Mouse (Mus musculus) lung, postnatal 0 days (tissue): ENCODE results near the gene Atp10a. TPM values are rescaled to one million over a fixed set of nuclear protein-coding genes. Genes with fewer than 3 reads are reported as not detected.

ENCODE experiments used
- ATAC-seq: fragments of 200-750 bp; cut with Nextera tagmentation; 2 replicates; pipeline ENCODE4 v1.8.0; 2017; ENCODE audit warnings: moderate library complexity
- DNase-seq: peaks from one replicate; pipeline ENCODE4 v3.0.0-alpha.2; 2016; ENCODE audit warnings: low spot score
- H3K27ac ChIP-seq: fragments of 300-500 bp; sonication (generic); 2 replicates; pipeline ENCODE4 v1.5.1; 2014; ENCODE audit warnings: antibody characterized with exemption, mild to moderate bottlenecking, low read length, mixed read lengths
- H3K27me3 ChIP-seq: fragments of 300-500 bp; sonication (generic); replicated peaks from 2 replicates; pipeline ENCODE4 v1.6.1; 2014; ENCODE audit warnings: low read length, mixed read lengths; ENCODE audit not compliant: insufficient read depth
- H3K36me3 ChIP-seq: fragments of 300-500 bp; sonication (generic); 2 replicates; pipeline ENCODE4 v1.6.1; 2014; ENCODE audit warnings: low read length, mixed read lengths; ENCODE audit not compliant: insufficient read depth
- H3K4me1 ChIP-seq: fragments of 300-500 bp; sonication (generic); 2 replicates; pipeline ENCODE4 v1.6.1; 2014; ENCODE audit warnings: antibody characterized with exemption, low read depth, low read length, mixed read lengths; ENCODE audit not compliant: insufficient read depth
- H3K4me2 ChIP-seq: fragments of 300-500 bp; sonication (generic); replicated peaks from 2 replicates; pipeline ENCODE4 v1.6.1; 2014; ENCODE audit warnings: low read depth, mild to moderate bottlenecking, low read length, moderate library complexity, mixed read lengths
- H3K4me3 ChIP-seq: fragments of 300-500 bp; sonication (generic); 2 replicates; pipeline ENCODE4 v1.5.1; 2014; ENCODE audit warnings: low read depth, low read length
- H3K9ac ChIP-seq: fragments of 300-500 bp; sonication (generic); replicated peaks from 2 replicates; pipeline ENCODE4 v1.6.1; 2014; ENCODE audit warnings: low read depth, mild to moderate bottlenecking
- H3K9me3 ChIP-seq: fragments of 300-500 bp; sonication (generic); 2 replicates; pipeline ENCODE4 v1.6.1; 2016; ENCODE audit warnings: low read length, mixed read lengths
- CTCF ChIP-seq: IDR thresholded peaks from 2 replicates; pipeline ENCODE4 v1.5.1; 2016; ENCODE audit warnings: antibody characterized with exemption, mild to moderate bottlenecking
- EP300 ChIP-seq: IDR thresholded peaks from 2 replicates; pipeline ENCODE4 v1.6.1; 2016; ENCODE audit warnings: antibody characterized with exemption, mild to moderate bottlenecking, control low read depth
- WGBS: fragments of 180-500 bp; shearing (Covaris S2); extraction: QIAGEN DNeasy Blood & Tissue Kit; methylation state at CpG from one replicate; pipeline ENCODE4 v1.1.7; 2014; 5-methylcytosine and 5-hydroxymethylcytosine counted together
- polyA plus RNA-seq: library from polyadenylated mRNA; unstranded; fragments of >200 nt; fragmentation: Nextera tagmentation; extraction: Ambion mirVana; gene quantifications from 2 replicates; pipeline ENCODE4 v1.2.1, GENCODE M21; 2015

The Atp10a gene
- polyA plus RNA-seq = 2.0 and 2.5 TPM in 2 replicates

DNA sequence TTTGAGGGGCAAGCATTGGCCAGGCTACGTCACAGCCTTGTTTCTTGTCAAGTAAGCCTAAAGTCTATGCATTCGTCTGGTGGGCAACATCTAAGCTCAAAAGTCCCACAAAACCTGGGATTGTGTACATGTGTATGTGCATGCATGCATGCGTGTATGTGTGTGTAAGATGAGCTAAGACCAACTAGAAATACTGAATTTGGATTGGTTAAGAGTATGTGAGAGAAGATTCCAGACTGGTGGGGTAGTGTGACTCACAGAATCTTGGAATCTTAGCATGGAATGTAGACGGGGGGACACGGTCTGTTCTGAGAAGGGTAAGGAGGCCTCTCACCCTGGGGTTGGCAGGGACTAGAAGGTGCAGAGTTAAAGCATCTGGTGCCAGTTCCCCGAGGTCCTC, at the start of gene Atp10a:
Gene Atp10a (plus strand): TSS at position 301 of the 400 bp plus-strand sequence.
- H3K27ac ChIP-seq = no peak within 1 kb of the TSS
- H3K27me3 ChIP-seq = no peaks in the 10 kb centered on the region
- no peak within 1 kb of the TSS for H3K4me3 ChIP-seq
- no peak within 1 kb of the TSS for H3K4me2 ChIP-seq
- H3K9ac ChIP-seq = no peak within 1 kb of the TSS
- H3K4me1 ChIP-seq = no peaks in the 10 kb centered on the region
- DNase-seq (no peak), ATAC-seq (no peak)
- no peaks in the 10 kb centered on the region for H3K9me3 ChIP-seq
- WGBS = 76% methylated on average over 6 of the region's 6 CpGs
- TF ChIP-seq CTCF (no peak), EP300 (no peak)
- no peaks in the 10 kb centered on the region for H3K36me3 ChIP-seq

DNA sequence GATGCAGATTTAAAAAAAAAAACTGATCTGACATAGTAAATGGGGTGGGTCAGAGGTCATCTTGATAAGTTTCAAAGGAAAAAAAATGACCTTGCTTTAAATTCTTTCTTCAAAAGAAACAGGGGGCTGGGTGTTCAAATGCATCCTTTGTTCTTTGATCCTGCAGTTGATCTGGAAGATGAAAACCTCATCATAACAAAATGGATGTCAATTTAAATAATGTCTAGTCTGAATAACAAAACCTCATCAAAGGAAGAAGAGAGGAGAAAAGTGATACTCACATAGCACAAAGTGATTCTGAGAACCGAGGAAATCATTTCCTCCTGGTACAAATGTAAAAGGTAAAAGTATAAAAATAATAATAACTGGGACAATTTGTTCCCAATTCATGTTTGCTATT, 37.9 kb upstream of the Atp10a start:
- H3K4me1 ChIP-seq = no peaks in the 10 kb centered on the region
- TF ChIP-seq EP300 (no peak), CTCF (no peak)
- H3K36me3 ChIP-seq = no peaks in the 10 kb centered on the region
- no peak overlapping the region for H3K9ac ChIP-seq
- no peaks in the 10 kb centered on the region for H3K9me3 ChIP-seq
- no peak overlapping the region for H3K4me3 ChIP-seq
- DNase-seq (no peak), ATAC-seq (no peak)
- no peak overlapping the region for H3K27ac ChIP-seq
- H3K4me2 ChIP-seq = no peak overlapping the region
- WGBS = 18% methylated on average over 1 of the region's 1 CpGs
- no peaks in the 10 kb centered on the region for H3K27me3 ChIP-seq

GRCm38 (mm10) chr7:58626305-58627155, 29.4 kb upstream of the Atp10a start:
- H3K4me1 ChIP-seq = peaks cover 2% of the 10 kb centered on the region
- 0 out of 2 replicates have a peak overlapping the region, but pooled peaks have one; percentile 52 for H3K27ac ChIP-seq
- no peaks in the 10 kb centered on the region for H3K9me3 ChIP-seq
- H3K27me3 ChIP-seq = no peaks in the 10 kb centered on the region
- DNase-seq (peak; percentile 83), ATAC-seq (peak; percentile 92)
- peak overlapping the region; percentile 22 for H3K4me2 ChIP-seq
- WGBS = 34% methylated on average over 9 of the region's 9 CpGs
- no peaks in the 10 kb centered on the region for H3K36me3 ChIP-seq
- TF ChIP-seq EP300 (peak; percentile 40; the same call in 1 of the 2 replicates), CTCF (no peak)
- H3K4me3 ChIP-seq = no peak overlapping the region
- no peak overlapping the region for H3K9ac ChIP-seq

- Histone ChIP-seq H3K4me3 (no peak overlapping the region), H3K4me2 (no peak overlapping the region), H3K36me3 (no peaks in the 10 kb centered on the region), H3K9me3 (no peaks in the 10 kb centered on the region), H3K27me3 (no peaks in the 10 kb centered on the region), H3K27ac (no peak overlapping the region), H3K4me1 (peaks cover 2% of the 10 kb centered on the region), H3K9ac (no peak overlapping the region)
- ATAC-seq (no peak), DNase-seq (peak; percentile 11)
- WGBS = 42% methylated on average over 1 of the region's 1 CpGs
- TF ChIP-seq EP300 (no peak), CTCF (no peak)
Measured at GRCm38 (mm10) chr7:58627381-58627780, 28.6 kb upstream of the Atp10a start.

GRCm38 (mm10) chr7:58629233-58629632, 26.7 kb upstream of the Atp10a start:
- Histone ChIP-seq H3K36me3 (no peaks in the 10 kb centered on the region), H3K9me3 (no peaks in the 10 kb centered on the region), H3K9ac (no peak overlapping the region), H3K4me1 (peaks cover 2% of the 10 kb centered on the region), H3K4me3 (no peak overlapping the region), H3K27me3 (no peaks in the 10 kb centered on the region), H3K4me2 (no peak overlapping the region), H3K27ac (no peak overlapping the region)
- TF ChIP-seq CTCF = peak; percentile 17; the same call in 1 of the 2 replicates
- TF ChIP-seq EP300 = no peak
- ATAC-seq (no peak), DNase-seq (no peak)
- 92% methylated on average over 2 of the region's 2 CpGs for WGBS

DNA sequence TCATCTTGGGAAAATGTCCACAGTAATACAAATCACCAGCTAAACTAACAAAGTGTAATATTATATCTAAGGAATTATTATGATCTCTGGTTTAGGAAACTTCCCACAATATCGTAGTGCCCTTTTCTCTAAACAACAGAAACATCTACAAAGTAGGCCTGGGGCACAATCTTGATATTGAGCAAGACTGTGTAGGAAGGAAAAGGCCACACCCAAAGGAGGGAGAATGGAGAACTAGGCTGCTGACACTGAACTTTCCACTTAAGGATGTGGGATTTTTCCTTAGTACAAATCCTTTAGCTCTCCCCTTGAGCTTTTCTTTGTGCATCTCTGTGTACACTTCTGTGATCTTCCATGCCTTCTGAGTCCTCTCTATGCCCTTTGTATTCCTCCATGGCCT, 22.3 kb upstream of the Atp10a start:
- Histone ChIP-seq H3K4me2 (no peak overlapping the region), H3K9me3 (no peaks in the 10 kb centered on the region), H3K36me3 (no peaks in the 10 kb centered on the region), H3K9ac (no peak overlapping the region), H3K4me3 (no peak overlapping the region), H3K4me1 (no peaks in the 10 kb centered on the region), H3K27ac (no peak overlapping the region), H3K27me3 (no peaks in the 10 kb centered on the region)
- 68% methylated on average over 1 of the region's 1 CpGs for WGBS
- no peak for ATAC-seq
- DNase-seq = no peak
- TF ChIP-seq EP300 (no peak), CTCF (no peak)
